Mouse (Mus musculus): ENCODE measurements around the gene Raly. TPM values are rescaled to one million over a fixed set of nuclear protein-coding genes. Genes with fewer than 3 reads are reported as not detected.

Raly gene
- polyA plus RNA-seq (2015; fragmentation: Nextera tagmentation; extraction: Ambion mirVana) = 47.3 and 54.3 TPM in 2 replicates

DNA sequence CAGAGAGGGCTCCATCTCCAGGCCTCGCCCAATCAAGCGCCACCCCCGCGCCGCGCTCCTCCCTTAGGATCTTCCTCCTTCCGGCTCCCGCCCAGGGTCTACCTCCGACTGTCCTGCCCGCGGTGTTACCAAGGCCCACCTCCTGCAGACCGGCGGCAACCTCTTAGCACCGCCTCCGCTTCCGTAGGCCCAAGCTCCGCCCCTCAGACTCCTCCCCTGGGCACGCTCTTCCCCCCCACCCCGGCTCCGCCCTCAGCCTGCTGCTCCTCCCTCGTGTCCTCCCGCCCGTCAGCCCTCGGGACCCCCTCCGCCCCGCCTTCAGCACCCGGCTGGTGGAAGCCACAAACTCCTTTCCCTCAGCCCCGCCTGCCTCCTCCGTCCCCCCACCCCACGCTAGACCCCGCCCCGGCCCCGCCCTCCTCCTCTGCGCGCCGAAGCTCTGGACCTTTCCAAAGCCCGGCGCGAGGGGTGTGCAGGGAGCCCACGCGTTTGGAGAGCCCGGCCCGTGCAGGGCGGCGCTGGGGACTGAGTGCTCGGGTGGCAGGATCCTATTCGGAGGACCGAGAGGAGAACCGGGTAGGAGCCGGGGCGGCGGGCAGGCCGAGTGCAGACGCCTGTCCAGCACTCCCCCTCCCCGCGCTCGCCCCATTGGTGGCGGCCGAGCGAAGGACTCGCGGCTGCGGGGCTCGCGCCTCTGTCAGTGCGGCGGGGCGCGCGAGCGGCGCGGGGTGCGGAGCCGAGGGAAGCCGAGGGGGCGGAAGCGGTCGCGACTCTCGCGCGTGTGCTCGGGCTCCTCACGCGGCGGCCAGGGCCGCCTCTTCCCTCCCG, at the start of gene Raly, which contains the start of gene a:
TSS of gene Raly (plus strand) at position 441 of the 828 bp plus-strand sequence.
TSS of gene a (plus strand) at position 747 of the 828 bp plus-strand sequence.
- under 1% methylated on average over 83 of the region's 89 CpGs for WGBS
- Histone ChIP-seq H3K27me3 (peaks cover 3% of the 10 kb centered on the region; the same call in 1 of the 2 replicates), H3K4me3 (replicated peaks) (peak within 1 kb of the TSS; percentile 96), H3K4me2 (peak within 1 kb of the TSS; percentile 62), H3K9me3 (replicated peaks) (no peaks in the 10 kb centered on the region), H3K36me3 (no peaks in the 10 kb centered on the region), H3K27ac (peak within 1 kb of the TSS; percentile 99), H3K4me1 (peaks cover 36% of the 10 kb centered on the region), H3K9ac (peak within 1 kb of the TSS; percentile 96)
- ATAC-seq (replicated peaks; ENCODE audit: low FRiP score) = peak; percentile 97

DNA sequence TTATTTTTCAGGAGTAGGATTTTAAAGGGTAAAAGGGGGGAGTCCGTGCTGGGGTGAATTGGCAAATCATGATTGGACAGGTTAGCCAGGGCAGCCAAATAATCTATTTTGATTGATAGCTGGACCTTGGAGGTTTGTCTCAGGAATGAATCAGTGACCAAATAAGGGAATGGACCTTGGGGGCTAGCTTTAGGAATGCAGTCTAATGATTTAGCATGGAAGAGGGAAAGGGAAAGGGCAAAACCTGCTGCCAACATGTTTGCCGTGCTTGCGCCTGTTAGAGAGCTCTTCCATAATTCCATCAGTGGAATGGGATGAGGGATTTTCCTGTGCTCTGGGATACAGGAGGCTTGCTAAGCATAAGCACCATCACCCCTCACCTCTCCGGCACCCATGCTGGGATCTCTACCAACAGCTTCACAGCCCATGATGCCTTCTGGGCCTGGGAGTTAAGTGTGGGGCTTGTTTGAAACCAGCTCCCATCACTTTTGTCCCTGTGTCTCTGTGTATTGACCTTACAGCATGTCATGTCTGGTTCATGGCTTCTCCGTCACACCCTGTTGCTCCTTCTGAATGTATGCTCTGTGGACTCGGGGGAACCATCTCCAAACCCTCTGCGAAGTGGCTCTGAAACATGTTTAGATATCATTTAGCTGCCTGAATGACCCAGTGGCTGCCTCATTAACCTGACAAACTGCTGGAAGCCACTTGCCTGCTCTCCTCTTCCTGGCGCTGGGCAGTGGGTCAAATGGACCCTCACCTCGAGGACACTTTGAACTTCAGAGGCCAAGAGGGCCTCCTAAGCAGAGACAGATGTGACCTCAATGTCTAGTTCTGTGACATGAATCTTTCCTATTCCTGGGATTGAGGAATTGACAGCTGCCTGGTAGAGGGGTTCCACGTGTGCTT, 47.7 kb upstream of the Raly start:
- Histone ChIP-seq H3K4me1 (peaks cover 22% of the 10 kb centered on the region), H3K36me3 (no peaks in the 10 kb centered on the region), H3K27me3 (peaks cover 11% of the 10 kb centered on the region; the same call in 1 of the 2 replicates), H3K9ac (no peak overlapping the region), H3K9me3 (replicated peaks) (no peaks in the 10 kb centered on the region), H3K4me3 (replicated peaks) (no peak overlapping the region), H3K4me2 (no peak overlapping the region; the same call in 1 of the 2 replicates), H3K27ac (no peak overlapping the region)
- 27% methylated on average over 10 of the region's 10 CpGs for WGBS
- ATAC-seq (replicated peaks; ENCODE audit: low FRiP score) = 0 out of 2 replicates have a peak, but pooled peaks have one; percentile 29

DNA sequence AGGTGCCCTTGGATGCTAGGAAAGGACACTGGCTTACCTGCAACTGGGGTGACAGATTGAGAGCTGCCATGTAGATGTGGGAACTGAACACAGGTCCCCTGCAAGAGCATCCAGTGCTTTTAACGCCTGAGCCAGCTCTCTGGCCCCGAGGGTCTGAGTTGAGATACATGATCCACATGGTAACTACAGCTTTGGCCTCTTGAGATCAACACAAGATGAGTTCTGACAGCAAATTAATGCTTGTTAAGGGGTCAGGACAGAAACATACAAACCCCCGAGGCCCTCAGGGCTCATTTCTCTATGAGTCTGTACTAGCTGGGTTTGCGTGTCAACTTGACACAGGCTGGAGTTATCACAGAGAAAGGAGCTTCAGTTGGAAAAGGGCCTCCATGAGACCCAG, 47.0 kb upstream of the Raly start:
- Histone ChIP-seq H3K4me2 (no peak overlapping the region), H3K4me3 (replicated peaks) (no peak overlapping the region), H3K9me3 (replicated peaks) (no peaks in the 10 kb centered on the region), H3K27me3 (peaks cover 11% of the 10 kb centered on the region; the same call in 1 of the 2 replicates), H3K9ac (no peak overlapping the region), H3K4me1 (peaks cover 20% of the 10 kb centered on the region), H3K36me3 (no peaks in the 10 kb centered on the region), H3K27ac (no peak overlapping the region)
- no peak for ATAC-seq (replicated peaks; ENCODE audit: low FRiP score)
- WGBS = 36% methylated on average over 4 of the region's 4 CpGs

DNA sequence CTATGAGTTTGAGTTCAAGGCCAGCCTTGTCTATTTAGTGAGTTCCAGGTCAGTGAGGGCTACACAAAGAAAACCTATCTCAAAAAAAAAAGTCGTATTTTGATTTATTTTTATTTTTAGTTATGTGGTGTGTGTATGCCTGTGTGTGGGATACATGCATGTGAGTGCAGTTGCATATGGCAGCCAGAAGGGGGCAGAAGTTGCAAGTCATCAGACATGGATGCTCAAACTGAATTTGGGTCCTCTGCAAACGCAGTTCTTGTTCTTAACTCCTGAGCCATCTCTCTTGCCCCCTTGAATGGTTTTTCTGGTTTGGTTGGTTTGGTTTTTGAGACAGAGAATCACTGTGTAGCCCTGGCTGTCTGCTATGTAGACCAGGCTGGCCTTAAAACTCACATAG, 42.5 kb upstream of the Raly start:
- no peaks in the 10 kb centered on the region for H3K36me3 ChIP-seq
- no peak overlapping the region for H3K27ac ChIP-seq
- WGBS = 96% methylated on average over 2 of the region's 2 CpGs
- H3K4me1 ChIP-seq = peaks cover 25% of the 10 kb centered on the region
- no peak for ATAC-seq (replicated peaks; ENCODE audit: low FRiP score)
- peaks cover 18% of the 10 kb centered on the region; the same call in 1 of the 2 replicates for H3K27me3 ChIP-seq
- H3K9me3 ChIP-seq (replicated peaks) = no peaks in the 10 kb centered on the region
- H3K4me2 ChIP-seq = no peak overlapping the region
- no peak overlapping the region for H3K9ac ChIP-seq
- no peak overlapping the region for H3K4me3 ChIP-seq (replicated peaks)

DNA sequence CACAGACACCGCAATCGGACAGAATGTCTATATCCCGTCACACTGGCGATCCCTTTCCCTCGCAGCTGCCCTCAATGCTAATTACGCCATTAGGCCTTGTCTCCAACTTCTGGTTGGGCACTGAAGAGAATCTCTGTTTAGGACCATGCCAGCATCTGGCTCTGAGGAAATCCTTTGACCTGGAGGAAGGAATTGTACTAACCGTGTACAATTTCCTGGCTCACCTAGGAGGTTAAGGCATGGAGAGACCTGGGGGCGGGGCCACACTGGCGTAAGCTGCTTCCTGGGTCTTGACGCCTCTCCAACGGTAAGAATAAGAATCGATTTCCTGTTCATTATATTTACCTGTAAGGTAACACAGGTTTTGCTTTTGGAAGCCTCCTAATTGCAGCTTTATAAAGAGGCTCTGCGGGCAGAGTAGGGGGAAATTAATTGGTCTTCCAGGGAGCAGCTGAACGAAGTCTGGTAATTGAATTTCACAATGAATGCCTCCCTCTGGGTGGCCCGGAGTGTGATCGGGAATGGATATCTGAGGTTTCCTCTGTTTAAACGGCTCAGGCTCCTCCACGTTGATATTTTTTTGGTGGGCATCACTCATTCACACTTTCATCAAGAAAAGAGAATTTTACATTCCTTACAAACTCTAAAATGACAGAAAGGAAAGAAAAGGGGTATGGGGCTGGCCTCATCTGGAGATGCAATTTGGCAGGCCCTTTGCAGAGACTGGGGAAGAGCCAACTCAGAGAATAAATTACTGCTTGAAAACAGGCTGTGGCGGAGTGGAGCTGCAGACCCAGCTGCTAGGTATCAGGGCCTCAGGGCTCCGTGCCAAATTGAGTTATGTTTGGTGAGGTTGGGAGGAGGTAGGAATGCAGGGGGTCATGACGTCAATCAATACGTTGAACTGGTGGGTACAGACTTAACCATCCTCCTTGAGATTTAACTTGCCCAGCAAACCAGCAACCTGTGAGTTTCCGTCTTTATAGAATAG, 41.6 kb upstream of the Raly start:
- peak; percentile 49; the same call in 1 of the 2 replicates for ATAC-seq (replicated peaks; ENCODE audit: low FRiP score)
- 46% methylated on average over 23 of the region's 23 CpGs for WGBS
- H3K4me2 ChIP-seq = peak overlapping the region; percentile 18; the same call in 1 of the 2 replicates

DNA sequence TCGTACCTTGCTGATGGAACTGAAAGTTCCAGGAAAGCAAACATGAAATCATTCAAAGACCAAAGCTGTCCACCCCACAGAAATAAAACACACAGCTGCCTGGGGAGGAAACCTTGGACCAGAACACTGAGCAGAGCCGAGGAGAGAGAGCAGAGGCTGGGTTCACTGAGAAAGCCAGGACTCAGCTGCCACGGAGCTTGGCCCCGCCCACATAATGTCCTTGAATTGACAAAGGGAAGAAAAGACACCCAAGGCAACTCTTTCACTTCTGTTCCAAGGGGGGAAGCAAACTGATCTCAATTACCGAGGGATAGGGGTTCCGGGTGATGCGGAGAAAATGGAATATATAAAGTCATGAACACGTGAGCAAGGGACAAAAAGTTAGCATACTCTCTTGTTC, 39.0 kb upstream of the Raly start:
- no peaks in the 10 kb centered on the region for H3K36me3 ChIP-seq
- no peak overlapping the region for H3K9ac ChIP-seq
- no peak overlapping the region for H3K4me2 ChIP-seq
- H3K27me3 ChIP-seq = peaks cover 8% of the 10 kb centered on the region; the same call in 1 of the 2 replicates
- H3K4me1 ChIP-seq = peaks cover 18% of the 10 kb centered on the region
- H3K4me3 ChIP-seq (replicated peaks) = no peak overlapping the region
- no peak for ATAC-seq (replicated peaks; ENCODE audit: low FRiP score)
- WGBS = 58% methylated on average over 8 of the region's 8 CpGs
- no peak overlapping the region for H3K27ac ChIP-seq
- H3K9me3 ChIP-seq (replicated peaks) = no peaks in the 10 kb centered on the region

More for the DNA sequence above, 41.6 kb upstream of the Raly start:
- Histone ChIP-seq H3K27ac (no peak overlapping the region), H3K36me3 (no peaks in the 10 kb centered on the region), H3K4me3 (replicated peaks) (no peak overlapping the region), H3K9me3 (replicated peaks) (no peaks in the 10 kb centered on the region), H3K27me3 (peaks cover 18% of the 10 kb centered on the region; the same call in 1 of the 2 replicates), H3K9ac (no peak overlapping the region), H3K4me1 (peaks cover 18% of the 10 kb centered on the region)

DNA sequence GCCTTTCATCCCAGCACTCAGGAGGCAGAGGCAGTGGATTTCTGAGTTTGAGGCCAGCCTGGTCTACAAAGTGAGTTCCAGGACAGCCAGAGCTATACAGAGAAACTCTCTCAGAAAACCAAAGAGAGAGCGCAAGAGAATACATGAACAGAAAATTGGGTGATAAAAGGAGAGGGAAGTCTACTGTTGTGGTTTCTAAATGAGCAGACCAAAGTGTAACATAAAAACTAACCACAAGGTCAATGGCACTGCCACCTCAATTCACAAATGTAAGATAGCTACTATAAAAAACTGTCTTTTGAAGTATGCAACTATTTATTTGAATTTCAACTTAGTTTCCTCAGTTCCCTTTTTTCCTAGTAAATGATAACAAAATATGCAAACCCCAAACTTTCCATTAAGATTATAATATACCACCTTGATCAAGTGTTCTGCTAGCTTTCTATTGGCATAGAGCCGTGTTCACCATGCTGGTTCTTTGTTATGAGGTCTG, 36.8 kb upstream of the Raly start:
- Histone ChIP-seq H3K4me3 (replicated peaks) (no peak overlapping the region), H3K9me3 (replicated peaks) (no peaks in the 10 kb centered on the region), H3K27me3 (0 out of 2 replicates have a peak, but pooled peaks cover 7% of the 10 kb centered on the region), H3K4me1 (peaks cover 13% of the 10 kb centered on the region), H3K27ac (no peak overlapping the region), H3K4me2 (no peak overlapping the region), H3K36me3 (no peaks in the 10 kb centered on the region), H3K9ac (no peak overlapping the region)
- 87% methylated on average over 2 of the region's 2 CpGs for WGBS
- ATAC-seq (replicated peaks; ENCODE audit: low FRiP score) = no peak

DNA sequence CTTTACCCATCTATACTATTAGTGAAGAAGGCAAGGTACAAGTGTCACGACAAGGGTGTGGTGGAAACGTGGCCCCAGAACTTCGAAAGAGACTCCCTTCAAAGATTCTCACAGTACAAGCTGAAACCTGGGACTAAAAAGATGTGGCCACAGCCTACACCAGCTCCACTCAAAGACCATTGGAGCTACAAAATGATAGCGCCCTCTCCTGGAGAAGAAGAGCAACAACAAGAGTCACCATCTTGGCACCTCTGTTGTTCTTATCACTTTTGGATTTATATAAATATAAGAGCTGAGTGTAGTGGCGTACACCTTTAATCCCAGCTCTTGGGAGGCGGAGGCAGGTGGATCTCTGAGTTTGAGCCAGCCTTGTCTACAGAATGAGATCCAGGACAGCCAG, 35.1 kb upstream of the Raly start:
- Histone ChIP-seq H3K9me3 (replicated peaks) (no peaks in the 10 kb centered on the region), H3K4me1 (0 out of 2 replicates have a peak, but pooled peaks cover 4% of the 10 kb centered on the region), H3K27ac (no peak overlapping the region), H3K27me3 (0 out of 2 replicates have a peak, but pooled peaks cover 7% of the 10 kb centered on the region), H3K9ac (no peak overlapping the region), H3K36me3 (no peaks in the 10 kb centered on the region), H3K4me2 (no peak overlapping the region), H3K4me3 (replicated peaks) (no peak overlapping the region)
- no peak for ATAC-seq (replicated peaks; ENCODE audit: low FRiP score)
- 68% methylated on average over 6 of the region's 6 CpGs for WGBS

DNA sequence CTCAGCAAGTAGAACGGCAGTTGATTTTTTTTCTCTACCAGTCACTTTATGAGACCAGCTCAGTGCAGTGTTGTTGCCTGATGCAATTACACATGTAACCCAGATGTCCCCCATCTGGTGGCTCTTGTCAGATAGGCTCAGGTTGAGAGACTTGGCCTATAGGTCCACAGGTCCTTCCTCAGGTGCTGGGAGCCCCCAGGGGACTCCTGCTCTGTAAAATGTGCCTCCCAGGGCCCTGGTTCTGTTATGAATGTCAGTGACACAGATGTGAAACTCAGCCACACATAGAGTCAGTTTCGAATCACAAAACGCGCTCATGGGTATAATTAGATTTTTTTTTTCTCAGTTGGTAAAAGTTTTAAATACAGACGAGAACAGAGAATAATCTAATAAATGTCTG, 33.2 kb upstream of the Raly start:
- no peak overlapping the region for H3K9ac ChIP-seq
- ATAC-seq (replicated peaks; ENCODE audit: low FRiP score) = no peak
- H3K27ac ChIP-seq = no peak overlapping the region
- no peaks in the 10 kb centered on the region for H3K36me3 ChIP-seq
- no peak overlapping the region for H3K4me3 ChIP-seq (replicated peaks)
- 0 out of 2 replicates have a peak, but pooled peaks cover 3% of the 10 kb centered on the region for H3K27me3 ChIP-seq
- H3K4me2 ChIP-seq = no peak overlapping the region
- 79% methylated on average over 5 of the region's 5 CpGs for WGBS
- no peaks in the 10 kb centered on the region for H3K9me3 ChIP-seq (replicated peaks)
- H3K4me1 ChIP-seq = no peaks in the 10 kb centered on the region

DNA sequence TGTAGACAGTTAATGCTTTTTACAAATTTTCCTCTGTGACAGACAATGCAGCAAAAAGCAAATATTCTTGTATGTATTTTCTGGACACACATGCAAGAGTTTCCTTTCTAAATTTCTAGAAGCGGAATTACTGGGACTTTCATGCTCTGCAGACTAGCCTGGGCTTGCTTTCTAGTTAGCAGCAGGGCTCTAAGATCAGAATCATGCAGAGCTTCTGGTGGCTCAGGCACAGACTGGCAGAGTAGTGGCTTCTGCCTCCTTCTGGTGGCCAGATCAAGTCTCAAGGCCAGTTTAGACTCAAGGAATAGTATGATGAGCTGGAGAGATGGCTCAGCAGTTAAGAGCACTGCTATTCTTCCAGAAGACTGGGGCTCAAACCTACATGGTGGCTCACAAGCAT, 32.4 kb upstream of the Raly start:
- Histone ChIP-seq H3K27me3 (no peaks in the 10 kb centered on the region), H3K4me3 (replicated peaks) (no peak overlapping the region)
- no peak for ATAC-seq (replicated peaks; ENCODE audit: low FRiP score)

DNA sequence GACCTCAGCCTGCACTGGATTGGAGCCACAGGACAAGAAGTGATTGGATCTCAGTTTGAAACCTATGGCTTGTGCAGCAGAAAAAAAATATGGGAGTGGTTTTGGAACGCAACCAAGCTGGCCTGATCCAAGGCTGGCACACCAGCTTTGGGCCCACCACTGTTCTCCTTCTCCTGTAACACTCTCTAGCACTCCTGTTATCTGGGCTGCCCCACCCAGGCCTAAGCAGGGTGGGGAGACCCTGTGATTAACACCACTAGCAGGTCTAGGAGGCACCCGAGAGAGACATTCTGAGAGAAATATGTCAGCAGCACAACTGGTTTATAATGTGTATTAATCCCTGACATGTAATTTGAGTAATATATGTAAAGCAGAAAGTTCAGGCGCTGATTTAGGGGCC, 27.7 kb upstream of the Raly start:
- no peak for ATAC-seq (replicated peaks; ENCODE audit: low FRiP score)
- H3K4me2 ChIP-seq = no peak overlapping the region
- no peak overlapping the region for H3K4me3 ChIP-seq (replicated peaks)
- H3K27me3 ChIP-seq = no peaks in the 10 kb centered on the region
- 67% methylated on average over 3 of the region's 3 CpGs for WGBS
- H3K27ac ChIP-seq = 0 out of 2 replicates have a peak overlapping the region, but pooled peaks have one; percentile 41
- no peaks in the 10 kb centered on the region for H3K9me3 ChIP-seq (replicated peaks)
- no peaks in the 10 kb centered on the region for H3K36me3 ChIP-seq
- H3K4me1 ChIP-seq = peaks cover 11% of the 10 kb centered on the region
- no peak overlapping the region for H3K9ac ChIP-seq

More for the DNA sequence above, 32.4 kb upstream of the Raly start:
- H3K9ac ChIP-seq = no peak overlapping the region
- 89% methylated on average over 1 of the region's 1 CpGs for WGBS
- peaks cover 5% of the 10 kb centered on the region for H3K4me1 ChIP-seq
- no peaks in the 10 kb centered on the region for H3K9me3 ChIP-seq (replicated peaks)
- no peak overlapping the region for H3K4me2 ChIP-seq
- H3K27ac ChIP-seq = no peak overlapping the region
- no peaks in the 10 kb centered on the region for H3K36me3 ChIP-seq
